In the genomic region with DNA sequence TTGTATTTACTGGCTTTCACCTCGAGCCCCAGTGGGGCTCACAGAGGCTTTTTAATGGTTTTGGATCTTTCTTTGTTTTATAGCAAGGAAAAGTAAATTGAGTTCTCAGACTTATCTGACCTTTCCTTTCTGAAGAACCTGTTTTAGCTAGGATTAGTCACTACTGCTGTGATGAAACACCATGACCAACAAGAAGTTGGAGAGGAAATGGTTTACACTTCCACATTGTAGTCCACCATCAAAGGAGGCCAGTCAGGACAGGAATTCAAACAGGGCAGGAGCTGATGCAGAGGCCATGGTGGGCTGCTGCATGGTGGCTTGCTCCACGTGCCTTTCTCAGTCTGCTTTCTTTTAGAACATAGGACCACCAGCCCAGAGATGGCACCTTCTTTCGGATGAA, we compare ENCODE assay signal across 20 mouse cellular contexts.
DNase-seq lines count a peak whose midpoint lies in the region; ATAC-seq and TF ChIP-seq lines count a peak whose summit lies in the region.
"Had no signal": no experiment of that assay in that cellular context is flagged by ENCODE, and none has a peak within 500 bp of the region (broad histone marks: within the 10 kb centered on the region; RNA-seq: fewer than 3 reads in every experiment).

No protein-coding gene starts in this region.

- no peaks in the 10 kb centered on the region for H3K4me1 ChIP-seq in lung, postnatal 0 days (ENCODE audit: insufficient read depth, low read depth, low read length)
- no peaks in the 10 kb centered on the region for H3K4me1 ChIP-seq in lung, adult 2 months (ENCODE audit: control insufficient read depth, insufficient read depth, low read length)
- no peaks in the 10 kb centered on the region for H3K4me1 ChIP-seq in cerebellum, adult 2 months (ENCODE audit: control insufficient read depth, insufficient read depth, low read length)
- H3K4me1 ChIP-seq: forebrain, embryonic 10.5 days; forebrain, embryonic 13.5 days; hindbrain, embryonic 12.5 days; hindbrain, embryonic 15.5 days had no signal

- DNase-seq in lung, postnatal 0 days (ENCODE audit: low spot score) = peak; percentile 48
- no peak for DNase-seq in lung, adult 2 months
- DNase-seq in gastrocnemius, adult 8-10 months (ENCODE audit: low spot score in 2 of 2) = no peak
- no peak for DNase-seq in cerebellum, adult 2 months
- DNase-seq: adrenal gland, adult 2 months; adrenal gland, postnatal 25 days; cerebellum, adult 11-12 months; cerebellum, adult 9-10 months; cerebellum, postnatal 14 days; gastrocnemius, postnatal 14 days; heart, adult 2 months had no signal

- no peak overlapping the region for H3K4me2 ChIP-seq in lung, postnatal 0 days (replicated peaks; ENCODE audit: low read depth, low read length)
- H3K4me2 ChIP-seq: forebrain, embryonic 13.5 days; heart, embryonic 11.5 days; hindbrain, embryonic 12.5 days; hindbrain, embryonic 15.5 days had no signal

- no peak overlapping the region for H3K27ac ChIP-seq in lung, postnatal 0 days (ENCODE audit: low read length)
- no peak overlapping the region for H3K27ac ChIP-seq in cerebellum, adult 2 months (ENCODE audit: insufficient read depth, low read length)
- H3K27ac ChIP-seq: forebrain, embryonic 10.5 days; forebrain, embryonic 13.5 days; heart, adult 2 months; hindbrain, embryonic 12.5 days; hindbrain, embryonic 15.5 days had no signal

- H3K9ac ChIP-seq in lung, postnatal 0 days (replicated peaks; ENCODE audit: low read depth) = no peak overlapping the region
- H3K9ac ChIP-seq: forebrain, embryonic 13.5 days; hindbrain, embryonic 12.5 days; hindbrain, embryonic 15.5 days had no signal

- no peaks in the 10 kb centered on the region for H3K27me3 ChIP-seq in lung, postnatal 0 days (replicated peaks; ENCODE audit: insufficient read depth, low read length)
- no peaks in the 10 kb centered on the region for H3K27me3 ChIP-seq in cerebellum, adult 2 months (ENCODE audit: control insufficient read depth, insufficient read depth, low read length)
- H3K27me3 ChIP-seq: forebrain, embryonic 13.5 days; hindbrain, embryonic 12.5 days; hindbrain, embryonic 15.5 days had no signal

- 0 out of 2 replicates have a peak, but pooled peaks cover 3% of the 10 kb centered on the region for H3K36me3 ChIP-seq in lung, postnatal 0 days (ENCODE audit: insufficient read depth, low read length)

- TF ChIP-seq CTCF in lung, postnatal 0 days (IDR thresholded peaks at IDR 0.05) = no peak
- TF ChIP-seq CTCF in lung, adult 2 months (IDR thresholded peaks at IDR 0.05; ENCODE audit: insufficient read depth, low read length) = no peak
- TF ChIP-seq CTCF in cerebellum, adult 2 months (IDR thresholded peaks at IDR 0.05; ENCODE audit: borderline replicate concordance, insufficient read depth, low read depth, low read length) = no peak

- TF ChIP-seq POLR2A in lung, adult 2 months (IDR thresholded peaks at IDR 0.05; ENCODE audit: borderline replicate concordance, extremely low read depth, low read depth, low read length) = no peak
- no peak for TF ChIP-seq POLR2A in cerebellum, adult 2 months (IDR thresholded peaks at IDR 0.05; ENCODE audit: borderline replicate concordance, insufficient read depth, low read length)

- H3K4me3 ChIP-seq in lung, postnatal 0 days (ENCODE audit: low read depth, low read length) = no peak overlapping the region
- H3K4me3 ChIP-seq in lung, adult 2 months (replicated peaks; ENCODE audit: extremely low read depth, low read depth, low read length) = no peak overlapping the region
- H3K4me3 ChIP-seq in cerebellum, adult 2 months (replicated peaks; ENCODE audit: insufficient read depth, low read depth, low read length) = no peak overlapping the region
- H3K4me3 ChIP-seq: forebrain, embryonic 10.5 days; forebrain, embryonic 13.5 days; heart, adult 2 months; hindbrain, embryonic 12.5 days; hindbrain, embryonic 15.5 days had no signal

- ATAC-seq in lung, postnatal 0 days = no peak
- ATAC-seq in granulocyte monocyte progenitor cell, adult 5-6 weeks (replicated peaks; ENCODE audit: poor library complexity, severe bottlenecking) = peak; percentile 63
- peak; percentile 48; the same call in 1 of the 2 replicates for ATAC-seq in neutrophil, adult 5-6 weeks (ENCODE audit: extremely low read depth, insufficient number of reproducible peaks, low FRiP score, poor library complexity, severe bottlenecking)
- ATAC-seq: CD4-positive, CD25-positive, alpha-beta regulatory T cell, adult 4 months; forebrain, embryonic 13.5 days; forebrain, embryonic 16.5 days had no signal

- 75% methylated on average over 3 of the region's 3 CpGs for WGBS in lung, postnatal 0 days
- WGBS in lung, adult 2 months = 79% methylated on average over 3 of the region's 3 CpGs
- WGBS in cerebellum, adult 2 months = 94% methylated on average over 3 of the region's 3 CpGs

- H3K9me3 ChIP-seq in lung, postnatal 0 days (ENCODE audit: low read length) = no peaks in the 10 kb centered on the region
- H3K9me3 ChIP-seq: forebrain, embryonic 10.5 days; forebrain, embryonic 13.5 days; hindbrain, embryonic 12.5 days; hindbrain, embryonic 15.5 days had no signal

- no peak for TF ChIP-seq EP300 in lung, postnatal 0 days (IDR thresholded peaks at IDR 0.05)
